Mouse (Mus musculus): ENCODE data around the gene Plekhg2.

The Plekhg2 gene

GRCm38 (mm10) chr7:28338108-28338998 lies 34.0 kb downstream of the Plekhg2 start, which contains the start of gene Supt5:
Gene Supt5 (minus strand): TSS chr7:28338746.
- DNase-seq (ENCODE audit: low spot score in 2 of 2), result peak; percentile 94 to 98

- no peak for DNase-seq (ENCODE audit: low spot score in 2 of 2)
These were observed 36.9 kb downstream of the Plekhg2 start for GRCm38 (mm10) chr7:28335471-28335870.

GRCm38 (mm10) chr7:28334534-28334933 lies 37.9 kb downstream of the Plekhg2 start:
- DNase-seq (ENCODE audit: low spot score in 2 of 2), result no peak

- DNase-seq (ENCODE audit: low spot score in 2 of 2), result no peak
These were observed 44.1 kb downstream of the Plekhg2 start for GRCm38 (mm10) chr7:28328260-28328659.

- no peak for DNase-seq (ENCODE audit: low spot score in 2 of 2)
These were observed 45.9 kb downstream of the Plekhg2 start for GRCm38 (mm10) chr7:28326457-28326856.

GRCm38 (mm10) chr7:28325293-28325692 lies 47.1 kb downstream of the Plekhg2 start:
- DNase-seq (ENCODE audit: low spot score in 2 of 2), result no peak

GRCm38 (mm10) chr7:28321974-28322720 lies 50.3 kb downstream of the Plekhg2 start:
- no peak for DNase-seq (ENCODE audit: low spot score in 2 of 2)

- DNase-seq (ENCODE audit: low spot score in 2 of 2), result no peak
These were observed 53.7 kb downstream of the Plekhg2 start for GRCm38 (mm10) chr7:28318714-28319113.

- no peak for DNase-seq (ENCODE audit: low spot score in 2 of 2)
These were observed 54.4 kb downstream of the Plekhg2 start for GRCm38 (mm10) chr7:28318036-28318435.

GRCm38 (mm10) chr7:28311926-28312543 lies 60.4 kb downstream of the Plekhg2 start, which contains the start of gene Timm50:
Gene Timm50 (minus strand): TSS chr7:28312072.
- DNase-seq (ENCODE audit: low spot score in 2 of 2), result peak; percentile 96 to 99

- peak in 1 of 2 experiments; percentile 18 for DNase-seq (ENCODE audit: low spot score in 2 of 2)
These were observed 61.1 kb downstream of the Plekhg2 start for GRCm38 (mm10) chr7:28311151-28311925.

- no peak for DNase-seq (ENCODE audit: low spot score in 2 of 2)
These were observed 62.7 kb downstream of the Plekhg2 start for GRCm38 (mm10) chr7:28309737-28310136.

Data from spleen, postnatal 10 days (tissue).